Mouse (Mus musculus) cerebellum, adult 11 months (tissue): Measurements from ENCODE around the gene Madcam1.

Experiments used
- DNase-seq: peaks from one replicate; pipeline ENCODE4 v3.0.0; 2022

Gene Madcam1

DNA sequence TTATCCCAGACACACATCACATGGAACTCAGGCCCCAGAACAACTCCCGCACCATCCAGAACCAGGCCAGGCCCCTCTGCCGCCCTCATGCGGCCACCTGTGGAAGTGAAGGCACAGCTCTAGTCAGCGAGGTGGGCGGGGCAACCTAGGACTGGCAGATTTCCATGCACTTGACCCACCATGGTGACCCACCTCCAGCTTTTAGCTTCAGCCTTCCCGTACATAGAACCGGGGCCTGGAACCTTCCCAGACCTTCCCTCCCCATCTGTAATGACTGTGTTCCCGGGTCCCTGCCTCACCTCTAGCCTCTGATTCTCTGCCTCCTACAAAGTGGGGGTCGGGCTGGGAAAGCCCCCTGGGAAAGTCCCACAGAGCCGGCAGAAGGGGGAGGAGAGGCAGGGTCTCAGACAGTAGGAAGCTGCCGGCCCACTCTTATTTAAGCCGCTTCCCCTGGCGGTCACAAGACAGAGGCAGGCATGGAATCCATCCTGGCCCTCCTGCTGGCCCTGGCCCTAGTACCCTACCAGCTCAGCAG is at the start of gene Madcam1:
Gene Madcam1 (plus strand): TSS at position 429 of the 535 bp plus-strand sequence.
- peak; percentile 65 for DNase-seq

DNA sequence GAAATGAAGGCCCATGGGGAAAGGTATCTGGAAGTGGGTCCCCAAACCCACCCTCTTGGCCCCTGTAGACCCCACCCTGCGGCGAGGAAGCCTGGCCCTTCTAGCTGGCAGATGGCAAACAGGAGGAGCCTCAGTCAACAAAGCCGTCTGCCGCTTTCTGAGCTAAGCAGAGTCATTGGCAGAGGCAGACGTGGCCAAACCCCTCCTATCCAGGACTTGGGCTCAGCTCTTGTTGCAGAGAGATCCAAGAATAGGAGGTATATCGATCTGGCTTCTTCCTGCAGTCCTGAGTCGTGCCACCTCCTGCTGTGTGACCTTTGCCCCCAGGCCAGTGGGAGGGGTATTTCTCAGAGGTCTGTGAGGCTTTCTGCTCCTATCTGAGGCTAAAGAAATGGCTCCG is 48.5 kb upstream of the Madcam1 start:
- no peak for DNase-seq

DNA sequence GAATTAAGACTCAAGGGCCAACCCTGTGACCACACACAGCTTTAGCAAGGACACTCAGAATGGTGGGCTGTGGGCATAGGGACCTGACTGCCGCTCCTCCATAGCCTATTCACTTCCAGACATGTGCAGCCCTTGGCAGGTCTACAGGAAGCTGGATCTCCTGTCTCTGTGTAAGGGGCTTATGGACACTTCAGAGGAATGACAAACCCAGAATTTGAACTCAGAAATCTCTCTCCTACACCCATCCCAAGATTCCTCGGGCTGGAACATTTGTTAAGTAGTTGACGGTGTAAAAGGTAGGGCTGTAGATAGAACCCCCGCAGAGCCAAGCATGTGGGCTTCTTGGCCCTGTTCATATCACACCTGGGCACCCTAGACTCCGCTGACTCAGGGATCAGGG is 48.0 kb upstream of the Madcam1 start:
- DNase-seq = no peak

DNA sequence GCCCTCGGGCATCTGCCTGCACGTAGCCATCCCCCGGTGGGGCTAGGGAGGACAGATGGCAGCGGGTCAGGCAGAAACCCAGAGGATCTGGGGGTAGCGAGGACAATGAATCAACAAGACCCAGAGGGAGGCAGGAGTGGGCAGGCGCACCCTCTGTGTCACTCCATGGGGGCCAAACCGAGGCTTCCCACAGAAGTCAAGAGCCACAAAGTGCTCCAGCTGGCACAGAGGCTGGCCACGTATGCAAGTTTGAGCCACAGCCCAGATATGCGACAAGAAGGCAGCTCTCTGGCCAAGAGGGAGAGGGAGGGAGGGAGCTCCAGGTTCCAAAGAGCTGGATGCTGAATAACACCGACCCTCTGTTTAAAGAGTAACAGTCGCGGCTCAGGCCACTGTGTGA is 40.4 kb upstream of the Madcam1 start:
- no peak for DNase-seq

DNA sequence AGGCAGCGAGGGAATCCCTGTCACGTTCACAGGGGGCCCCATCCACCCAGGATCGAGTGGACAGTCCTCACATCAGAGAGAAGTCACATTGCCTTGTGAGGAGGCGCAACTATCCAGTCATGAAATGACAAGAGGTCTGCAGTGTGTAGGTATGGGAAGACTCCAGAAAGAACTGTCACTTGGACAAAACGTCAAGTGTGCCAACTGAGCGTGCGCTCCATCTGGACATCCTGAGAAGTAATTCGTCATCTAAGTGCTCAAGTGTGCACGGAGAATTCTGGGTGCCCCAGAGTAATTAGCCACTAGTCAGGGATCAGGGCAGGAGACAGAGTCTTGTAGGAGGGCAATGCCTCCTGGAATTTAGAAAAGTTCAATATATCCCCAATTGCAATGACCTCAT is 39.0 kb upstream of the Madcam1 start:
- no peak for DNase-seq

DNA sequence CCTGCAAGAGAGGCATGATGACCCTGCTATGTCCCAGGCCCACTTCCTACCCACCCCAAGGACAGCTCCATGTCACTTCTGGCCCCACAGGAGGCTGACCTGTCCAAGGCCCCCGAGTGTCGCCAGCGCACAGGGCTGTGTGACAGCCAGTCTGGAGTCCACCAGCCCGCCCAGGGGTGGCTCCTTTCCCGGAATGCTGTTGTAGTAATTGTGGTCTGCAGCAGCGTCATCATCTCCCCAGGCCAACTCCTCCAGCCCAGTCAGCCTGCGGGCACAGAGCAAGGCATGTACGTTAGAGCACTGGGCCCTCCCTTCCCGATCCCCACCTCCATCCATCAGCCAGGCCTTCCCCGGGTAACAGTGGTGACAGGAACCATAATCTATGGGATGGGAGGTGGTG is 38.2 kb upstream of the Madcam1 start:
- no peak for DNase-seq

DNA sequence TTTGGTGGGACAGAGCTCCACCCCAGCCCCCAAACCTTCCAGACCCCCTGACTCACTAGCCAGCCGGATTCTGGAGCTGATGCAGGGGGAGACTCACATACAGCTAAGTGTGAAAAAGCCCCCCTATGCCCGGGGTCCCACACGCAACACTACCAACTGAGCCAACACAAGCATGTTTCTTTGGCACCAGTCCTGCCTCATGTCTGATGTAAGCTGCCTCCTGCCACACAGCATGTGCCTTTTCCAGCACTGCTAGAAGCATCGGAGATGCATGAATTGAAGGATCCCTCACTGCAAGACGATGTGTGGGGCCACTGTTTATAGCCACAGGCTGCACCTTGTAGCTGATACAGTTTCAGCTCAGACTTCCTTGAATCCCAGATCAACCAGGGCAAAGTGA is 36.0 kb upstream of the Madcam1 start:
- no peak for DNase-seq

DNA sequence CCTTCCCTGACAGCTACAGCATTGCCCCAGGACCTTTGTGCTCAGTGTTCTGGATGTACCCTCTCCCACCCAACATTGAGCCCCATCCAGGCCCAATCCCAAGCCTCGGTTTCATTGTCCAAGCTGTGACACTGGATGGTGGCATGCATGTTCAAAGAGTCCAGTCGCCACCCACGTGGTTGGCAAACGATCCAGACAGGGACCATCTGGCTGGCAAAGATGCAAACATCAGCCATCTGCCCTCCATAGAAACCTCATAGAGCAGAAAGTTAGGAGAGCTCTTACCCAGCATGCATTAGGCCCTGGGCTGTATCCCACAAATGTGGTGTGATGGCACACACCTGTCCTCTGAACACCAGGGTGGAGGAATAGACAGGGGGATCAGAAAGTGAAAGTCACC is 32.9 kb upstream of the Madcam1 start:
- no peak for DNase-seq

DNA sequence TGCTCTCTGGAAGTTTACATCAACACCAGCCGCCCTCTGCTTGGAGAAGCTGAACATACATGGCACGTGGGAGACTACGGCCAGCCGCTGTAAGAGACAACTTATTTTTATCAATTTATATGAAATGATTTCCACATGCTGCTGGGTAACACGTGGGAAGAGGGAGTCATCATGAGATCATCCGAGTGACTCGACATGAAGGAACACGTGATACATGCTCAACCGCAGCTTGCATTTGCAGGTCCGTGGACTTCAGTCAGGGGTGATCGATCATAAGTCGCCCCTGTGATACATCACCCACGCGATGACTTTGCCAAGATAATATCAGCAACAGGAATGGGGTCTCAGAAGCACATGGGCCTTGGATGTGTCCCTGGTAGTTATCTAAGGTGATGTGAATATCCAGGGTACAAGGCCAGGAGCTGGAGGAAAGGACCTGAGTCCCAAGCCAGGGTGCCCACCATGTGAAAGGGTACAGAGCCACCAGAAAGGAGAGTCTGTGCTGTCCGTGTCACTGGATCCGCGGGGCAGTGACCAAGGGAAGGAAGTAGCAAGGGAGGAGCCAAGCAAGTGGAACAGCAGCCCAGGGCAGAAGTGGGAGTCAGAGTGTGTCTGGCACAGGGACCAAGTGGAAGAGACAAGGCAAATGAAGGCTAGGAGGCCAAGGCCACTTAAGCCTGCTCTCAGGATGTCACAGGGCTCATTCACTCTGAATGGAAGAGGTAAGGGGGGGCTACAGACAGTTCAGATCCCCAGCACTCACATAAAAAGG is 31.2 kb upstream of the Madcam1 start:
- DNase-seq = no peak

DNA sequence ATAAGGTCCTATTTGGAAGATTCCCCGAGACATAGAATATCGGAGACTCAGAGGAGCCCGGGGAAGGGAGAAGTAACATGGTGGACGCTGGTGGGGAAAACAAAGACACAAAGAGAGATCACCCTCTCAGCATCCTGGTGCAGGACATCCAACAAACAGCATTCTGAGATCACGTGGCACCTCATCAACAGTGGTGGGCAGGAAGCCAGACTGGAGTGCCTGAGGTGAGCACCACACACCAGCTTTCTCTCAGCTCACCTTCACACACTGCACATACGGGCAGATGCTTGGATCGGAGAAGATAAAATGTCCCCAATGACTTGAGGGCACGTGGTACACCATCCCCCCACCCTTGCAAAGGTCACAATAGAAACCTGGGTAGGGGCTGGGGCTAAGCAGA is 28.1 kb upstream of the Madcam1 start:
- peak; percentile 44 for DNase-seq

DNA sequence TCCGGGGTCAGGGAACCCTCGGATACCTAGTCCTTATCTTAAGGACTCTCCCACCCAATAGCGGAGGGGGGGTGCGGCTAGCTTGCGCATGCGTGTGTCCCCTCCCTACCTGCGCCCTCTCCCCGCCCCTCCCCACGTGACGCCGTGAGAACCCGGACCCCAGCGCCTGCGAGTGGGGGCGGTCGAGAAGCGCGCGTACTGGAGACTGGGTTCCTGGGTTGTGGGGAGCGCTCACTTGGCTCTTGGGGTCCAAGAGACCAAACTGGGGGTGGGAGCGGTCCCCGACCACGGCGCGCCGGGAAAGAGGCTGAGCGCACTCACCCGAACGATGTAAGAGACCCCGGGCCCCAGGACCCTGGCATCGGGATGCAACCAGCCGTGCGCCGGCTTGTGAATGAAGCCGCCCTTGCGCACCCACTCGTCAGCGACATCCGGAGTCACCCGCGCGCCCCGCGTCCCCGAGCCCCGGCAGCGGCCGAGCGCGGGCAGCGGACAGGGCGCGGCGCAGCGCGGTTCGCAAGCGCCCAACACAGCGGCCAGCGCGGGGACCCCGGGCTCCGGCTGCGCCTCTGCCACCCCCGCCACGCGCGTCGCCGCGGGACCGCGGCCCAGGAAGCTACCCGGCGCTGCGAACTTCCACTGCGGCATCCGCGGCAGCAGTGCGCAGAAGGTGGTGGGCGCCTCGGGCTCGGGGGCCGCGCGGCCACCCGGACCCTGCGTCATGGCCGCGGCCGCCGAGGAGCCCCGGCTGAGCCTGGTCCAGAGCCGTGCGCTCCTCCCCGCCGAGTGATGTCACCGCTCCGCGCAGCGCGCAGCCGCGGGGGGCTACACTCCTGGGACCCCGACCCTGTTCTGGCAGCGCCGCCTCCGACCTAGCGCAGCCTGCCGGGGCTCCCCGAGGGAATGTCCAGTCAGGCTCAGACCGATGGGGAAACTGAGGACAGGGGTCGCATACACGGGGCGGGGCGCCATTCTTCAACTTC is 26.9 kb upstream of the Madcam1 start, which contains the start of gene Shc2:
Gene Shc2 (minus strand): TSS at position 791 of the 983 bp plus-strand sequence.
- DNase-seq = peak; percentile 80

DNA sequence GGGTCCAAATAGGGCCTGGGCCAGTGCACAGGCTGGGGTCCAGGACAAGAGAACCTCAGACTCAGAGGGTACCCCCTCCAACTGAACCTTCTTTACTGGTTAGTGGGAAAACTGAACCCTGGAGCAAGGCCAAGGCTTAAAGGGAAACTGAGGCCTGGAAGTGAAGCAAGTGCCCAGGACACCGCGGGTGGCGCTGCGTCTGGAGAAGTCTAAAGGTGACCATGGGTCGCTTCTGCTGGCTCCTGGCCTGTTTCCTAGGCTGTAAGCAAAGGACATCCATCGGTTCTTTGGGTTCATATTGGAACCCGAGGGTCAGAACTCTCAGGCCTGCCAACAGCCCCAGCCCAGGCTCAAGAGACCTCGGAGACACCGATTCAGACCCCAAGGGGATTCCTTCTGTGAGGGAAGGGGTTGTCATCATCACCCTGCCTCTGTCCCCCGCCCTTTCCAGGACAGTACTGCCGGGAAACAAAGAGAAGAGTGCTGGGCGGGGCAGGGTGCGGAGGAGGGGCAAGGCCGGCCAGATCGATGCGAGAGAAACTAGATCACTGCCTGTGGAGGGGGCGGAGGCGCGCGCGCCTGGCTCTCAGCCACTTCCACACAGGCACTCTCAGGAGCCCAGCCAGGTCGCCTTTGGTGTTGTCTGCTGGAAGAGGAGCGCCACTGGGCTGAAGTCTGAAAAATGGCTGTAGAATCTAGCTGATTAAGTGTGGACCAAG is 25.7 kb upstream of the Madcam1 start:
- DNase-seq = peak; percentile 53

DNA sequence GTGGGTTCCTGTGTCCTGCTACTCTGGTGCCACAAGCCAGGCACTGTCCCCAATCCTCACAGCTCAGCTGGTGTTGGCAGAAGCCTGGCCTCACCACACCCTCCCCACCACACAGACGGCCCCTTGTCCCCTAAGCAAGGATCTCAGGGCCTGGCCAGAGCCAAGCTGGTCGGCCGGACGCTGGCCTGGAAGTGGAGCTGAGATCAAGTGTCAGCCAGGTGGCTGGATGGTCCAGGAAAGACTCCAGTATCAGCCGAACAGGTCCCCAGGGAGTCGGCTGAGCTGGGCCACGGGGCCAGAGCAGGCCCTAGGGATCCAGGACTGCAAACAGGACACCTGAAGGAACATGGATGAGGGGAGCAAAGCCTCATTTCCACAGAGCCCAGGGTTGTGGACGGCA is 18.6 kb upstream of the Madcam1 start, which contains the start of gene Odf3l2:
Gene Odf3l2 (minus strand): TSS at position 28 of the 400 bp plus-strand sequence.
- no peak for DNase-seq

DNA sequence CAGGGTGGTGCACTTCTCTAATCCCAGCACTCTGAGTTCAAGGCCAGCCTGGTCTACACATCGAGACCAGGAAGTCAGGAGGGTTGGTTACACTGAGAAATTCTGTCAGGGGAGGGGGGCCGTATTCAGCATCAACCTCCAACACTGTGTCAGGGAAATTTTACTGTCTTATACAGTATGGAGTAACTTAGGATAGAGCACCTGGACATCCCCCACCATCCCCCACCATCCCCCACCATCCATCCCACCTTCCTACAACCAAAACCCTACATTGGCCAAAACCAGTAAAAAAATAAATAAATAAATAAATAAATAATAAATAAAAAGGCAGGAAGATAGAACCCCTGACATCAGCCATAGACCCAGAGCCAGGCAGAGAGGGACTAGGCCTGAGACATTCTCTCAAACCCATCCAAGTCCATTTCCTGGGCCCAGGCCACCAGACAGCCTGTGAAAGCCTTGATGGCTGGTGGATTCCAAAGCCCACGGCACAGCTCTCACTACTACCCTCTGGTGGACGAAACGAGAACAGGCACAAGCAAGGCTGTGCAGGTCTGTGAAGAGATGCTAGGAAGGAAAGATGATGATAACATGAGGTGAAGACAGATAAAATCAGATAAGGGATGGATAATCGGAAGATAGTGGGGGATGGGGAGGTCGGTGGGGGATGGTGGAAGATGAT is 15.1 kb upstream of the Madcam1 start:
- DNase-seq = peak; percentile 69

DNA sequence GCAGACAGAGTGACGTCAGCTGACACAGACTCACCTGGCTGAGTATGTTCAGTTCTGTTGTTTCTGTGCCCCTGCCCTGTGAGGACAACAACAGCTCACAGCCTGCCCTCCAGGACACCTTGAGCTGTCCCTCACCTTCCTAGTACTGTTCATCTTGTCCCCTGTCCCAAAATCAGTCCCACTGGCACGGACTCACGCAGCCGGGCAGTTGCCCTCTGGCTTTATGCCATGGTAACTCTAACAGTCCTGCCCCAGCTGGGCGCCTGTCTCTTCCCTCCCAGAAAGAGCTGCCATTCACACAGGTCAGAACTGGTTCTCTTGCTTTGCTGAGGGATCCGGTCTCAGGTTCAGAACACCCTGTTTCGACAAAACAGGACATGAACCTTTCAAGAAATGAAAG is 11.6 kb upstream of the Madcam1 start:
- DNase-seq = no peak

DNA sequence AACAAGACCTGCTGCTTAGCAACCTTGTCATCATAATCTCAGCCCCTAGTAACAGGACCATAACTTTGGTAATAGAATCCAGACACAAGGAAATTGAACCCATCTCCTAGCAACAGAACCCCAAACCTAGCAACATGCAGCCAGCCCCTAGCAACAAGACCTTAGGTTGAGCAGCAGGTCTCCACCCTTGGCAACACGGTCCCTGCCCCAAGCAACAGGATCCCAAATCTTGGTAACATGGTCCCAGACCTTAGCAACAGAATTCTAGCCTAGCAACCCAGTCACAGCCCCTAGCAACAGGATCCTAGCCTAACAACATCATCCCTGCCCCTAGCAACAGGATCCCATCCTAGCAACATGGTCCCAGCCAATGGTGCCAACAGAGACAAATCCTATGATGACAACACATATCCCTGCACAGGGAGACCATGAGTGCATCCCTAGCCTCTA is 9.4 kb upstream of the Madcam1 start:
- no peak for DNase-seq

DNA sequence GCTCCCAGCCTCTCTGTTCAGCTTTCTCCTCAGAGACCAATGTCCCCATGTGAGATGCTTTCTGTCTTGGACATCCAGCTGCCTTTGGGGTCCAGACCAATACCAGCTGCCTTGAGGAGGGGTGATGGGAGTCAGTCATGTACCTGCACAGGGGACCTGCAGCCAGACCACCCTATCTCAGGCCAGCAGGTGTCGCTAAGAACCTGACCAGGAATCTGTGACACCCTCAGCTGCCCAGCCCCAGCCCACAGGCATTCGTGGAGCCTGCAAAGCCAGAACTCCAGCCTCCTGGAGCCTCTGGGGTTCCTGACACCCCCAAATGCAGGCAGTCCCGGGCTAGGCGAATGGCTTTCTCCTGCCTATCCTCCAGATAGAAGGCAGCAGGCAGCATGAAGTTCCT is 5.5 kb upstream of the Madcam1 start:
- no peak for DNase-seq

DNA sequence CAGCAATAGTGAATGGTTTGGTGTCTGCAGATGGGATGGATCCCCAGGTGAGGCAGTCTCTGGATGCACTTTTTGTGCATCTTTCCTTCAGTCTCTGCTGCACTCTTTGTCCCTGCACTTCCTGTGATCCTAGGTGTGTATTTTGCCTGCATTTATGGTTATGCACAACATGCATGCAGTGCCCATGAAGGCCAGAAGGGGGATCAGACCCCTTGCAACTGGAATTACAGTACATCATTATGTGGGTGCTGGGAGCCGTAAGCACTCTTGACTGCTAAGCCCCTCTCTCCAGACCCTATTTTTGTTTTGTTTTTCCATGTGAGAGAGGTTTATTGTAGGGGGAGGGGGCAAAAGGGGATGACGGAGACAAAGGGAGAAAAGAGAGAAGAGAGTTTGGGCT is 4.1 kb upstream of the Madcam1 start:
- no peak for DNase-seq

DNA sequence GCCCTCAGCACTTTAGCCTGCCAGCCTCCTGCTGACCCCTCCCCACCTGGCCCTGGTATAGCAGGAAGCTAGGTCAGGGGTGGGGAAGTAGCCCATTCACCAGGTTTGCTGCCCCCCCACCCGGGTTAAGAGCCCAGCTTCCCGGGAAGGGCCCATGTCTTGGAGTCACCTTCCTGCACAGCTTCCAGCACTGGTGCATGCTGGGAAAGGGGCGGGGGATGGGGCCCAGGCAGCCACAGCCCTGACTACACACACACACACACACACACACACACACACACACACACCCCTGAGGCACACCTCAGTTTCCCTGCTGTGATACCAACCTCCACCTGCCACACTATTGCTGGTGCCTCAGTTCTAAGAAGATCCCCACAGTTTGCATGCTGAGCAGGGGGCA is 2.5 kb upstream of the Madcam1 start:
- no peak for DNase-seq

DNA sequence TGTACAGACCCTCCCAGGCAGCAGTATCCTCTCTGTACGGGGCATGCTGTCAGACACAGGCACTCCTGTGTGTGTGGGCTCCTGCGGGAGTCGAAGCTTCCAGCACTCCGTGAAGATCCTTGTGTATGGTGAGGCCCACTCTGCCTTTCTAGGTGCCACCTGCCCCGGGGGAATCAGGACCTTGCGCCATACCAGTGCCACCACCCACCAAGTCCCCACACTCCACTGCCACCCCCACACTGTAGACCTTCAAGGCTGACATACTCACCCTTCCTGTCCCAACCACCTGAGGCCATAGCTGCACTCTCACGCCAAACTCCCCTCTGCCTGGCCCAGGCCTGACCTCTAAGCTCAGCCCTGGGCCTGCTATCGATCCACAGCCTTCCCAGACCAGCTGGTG is 692 bp downstream of the Madcam1 start:
- no peak for DNase-seq

DNA sequence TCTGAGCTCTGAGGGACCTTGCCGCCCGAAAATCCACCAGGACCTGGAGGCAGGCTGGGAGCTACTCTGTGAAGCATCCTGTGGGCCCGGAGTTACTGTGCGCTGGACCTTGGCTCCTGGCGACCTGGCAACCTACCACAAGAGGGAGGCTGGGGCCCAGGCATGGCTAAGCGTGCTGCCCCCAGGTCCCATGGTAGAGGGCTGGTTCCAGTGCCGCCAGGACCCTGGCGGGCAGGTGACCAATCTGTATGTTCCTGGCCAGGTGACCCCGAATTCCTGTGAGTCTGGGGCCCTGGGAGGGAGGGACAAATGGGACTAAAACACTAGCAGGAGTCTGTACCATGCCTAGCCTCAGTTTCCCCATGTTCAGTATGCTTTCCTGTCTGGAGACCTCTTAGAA is 2.1 kb downstream of the Madcam1 start:
- no peak for DNase-seq

DNA sequence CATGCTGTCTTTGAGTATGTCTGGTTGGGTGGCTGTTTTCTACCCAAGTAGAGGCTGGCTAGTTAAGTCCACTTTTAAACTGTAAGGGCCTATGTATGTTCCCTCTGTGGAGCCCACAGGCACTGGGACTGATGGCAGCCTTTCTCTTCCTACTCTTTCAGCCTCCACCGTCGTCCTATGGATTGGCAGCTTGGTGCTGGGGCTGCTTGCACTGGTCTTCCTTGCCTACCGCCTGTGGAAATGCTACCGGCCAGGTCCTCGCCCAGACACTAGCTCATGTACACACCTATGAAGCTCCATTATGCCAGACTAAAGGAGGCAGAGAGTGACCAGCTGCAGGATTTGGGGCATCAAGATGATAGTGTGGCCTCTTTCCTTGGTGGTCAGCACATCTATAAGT is 3.7 kb downstream of the Madcam1 start:
- DNase-seq = no peak
